Mouse (Mus musculus) R1 (cell line): ENCODE measurements around the gene Mical3.

Source experiments
- DNase-seq: peaks from one replicate; pipeline ENCODE4 v3.0.0-alpha.2; 2018; ENCODE audit warnings: low read depth, low spot score

Mical3 gene

GRCm38 (mm10) chr6:121145906-121146305 is 15.1 kb upstream of the Mical3 start:
- DNase-seq = no peak

GRCm38 (mm10) chr6:121145010-121145604 is 14.3 kb upstream of the Mical3 start:
- DNase-seq = peak; percentile 35

DNA sequence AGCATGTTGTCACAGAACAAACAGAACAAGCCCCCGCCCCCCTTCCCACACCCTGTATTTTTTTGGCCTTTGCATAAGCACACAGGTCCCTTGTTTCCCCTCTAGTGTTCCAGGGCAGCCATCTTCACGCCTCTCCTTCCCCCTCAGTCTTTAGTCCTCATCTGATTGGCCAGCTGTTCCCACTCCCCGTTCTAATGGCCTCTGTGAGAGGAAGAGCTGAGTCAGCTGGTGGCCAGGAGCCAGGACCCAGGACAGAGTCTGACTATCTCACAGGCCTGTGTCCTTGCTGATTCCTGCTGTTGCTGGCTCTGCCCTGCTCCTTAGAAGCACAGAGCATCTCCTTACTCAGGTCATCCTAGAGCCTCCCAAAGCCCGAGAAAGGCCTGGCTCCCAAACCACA is 13.3 kb upstream of the Mical3 start:
- peak; percentile 47 for DNase-seq

DNA sequence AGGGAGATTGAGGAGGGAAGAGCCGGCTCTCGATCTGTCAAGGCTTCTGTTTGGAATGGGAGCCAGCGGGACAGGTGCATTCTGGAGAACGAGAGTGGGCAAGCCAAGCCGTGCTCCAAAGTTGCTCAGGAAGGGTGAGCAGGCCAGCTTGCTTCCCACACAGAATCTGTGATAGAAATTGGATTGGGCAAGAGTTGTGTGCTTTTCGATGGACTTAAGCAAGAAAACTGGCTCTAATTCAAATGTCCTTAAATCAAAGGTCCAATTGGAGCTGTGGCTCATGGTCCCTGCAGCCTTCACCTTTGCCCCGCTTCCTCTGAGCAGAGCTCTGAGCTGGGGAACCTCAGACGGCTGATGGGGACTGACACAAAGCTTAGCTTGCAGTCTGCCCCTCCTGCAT is 12.6 kb upstream of the Mical3 start:
- no peak for DNase-seq

DNA sequence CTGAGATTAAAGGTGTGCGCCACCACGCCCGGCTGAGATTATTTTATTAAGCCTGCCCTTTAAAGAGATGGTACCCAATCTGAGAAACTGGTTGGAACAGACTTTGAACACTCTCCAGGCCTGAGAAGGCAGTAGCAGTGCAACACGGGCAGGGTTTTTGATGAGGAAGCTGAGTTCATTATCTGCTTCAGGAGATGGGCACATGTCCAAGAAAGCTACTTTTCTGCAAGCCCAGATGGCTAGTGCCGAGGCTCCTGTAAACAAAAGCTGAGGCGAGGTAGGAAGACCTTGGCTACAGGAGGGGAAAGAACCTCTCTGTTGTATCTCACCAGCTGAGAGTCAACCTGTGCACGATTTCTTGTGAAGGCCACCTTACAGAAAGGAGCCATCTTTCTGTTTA is 11.5 kb upstream of the Mical3 start:
- no peak for DNase-seq

GRCm38 (mm10) chr6:121139271-121139670 is 8.5 kb upstream of the Mical3 start:
- no peak for DNase-seq

DNA sequence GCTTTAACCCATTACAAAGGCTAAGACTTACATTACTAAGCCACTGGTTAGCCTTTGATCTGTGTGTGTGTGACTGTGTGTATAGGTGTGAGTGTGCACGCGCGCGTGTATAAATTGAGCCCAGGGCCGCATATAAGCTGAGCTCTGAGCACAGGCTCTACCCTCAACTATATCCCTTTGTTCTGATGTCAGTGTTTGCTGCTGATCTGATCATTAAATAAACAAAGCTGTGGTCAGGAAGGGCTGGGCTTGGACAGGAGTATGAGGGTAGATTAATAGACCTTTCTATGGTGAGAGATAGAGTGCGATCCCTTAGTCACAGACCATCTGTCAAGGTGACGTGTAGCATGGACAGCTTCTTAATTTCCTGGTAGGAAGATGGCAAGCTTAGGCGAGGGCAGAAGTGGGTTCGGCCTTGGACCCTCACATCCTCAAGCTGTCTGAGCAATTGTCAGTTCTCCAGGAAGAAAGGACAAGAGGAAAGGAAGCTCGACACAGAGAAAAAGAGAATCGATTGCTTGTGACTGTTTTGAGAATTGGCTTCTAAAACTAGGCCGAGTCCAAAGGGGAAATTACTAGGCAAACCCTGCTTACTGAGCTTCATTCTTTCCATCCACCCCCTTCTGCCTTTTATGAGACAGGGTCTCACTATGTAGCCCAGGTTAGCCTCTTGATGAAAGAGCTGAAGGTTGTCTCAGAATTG is 7.7 kb upstream of the Mical3 start:
- DNase-seq = no peak

GRCm38 (mm10) chr6:121137222-121137621 is 6.4 kb upstream of the Mical3 start:
- DNase-seq = peak; percentile 76

GRCm38 (mm10) chr6:121134884-121135283 is 4.1 kb upstream of the Mical3 start:
- no peak for DNase-seq

GRCm38 (mm10) chr6:121134249-121134648 is 3.5 kb upstream of the Mical3 start:
- no peak for DNase-seq

GRCm38 (mm10) chr6:121130039-121130705 is 627 bp downstream of the Mical3 start:
- DNase-seq = peak; percentile 89

- no peak for DNase-seq
These were observed 1.3 kb downstream of the Mical3 start for GRCm38 (mm10) chr6:121129506-121129905.

DNA sequence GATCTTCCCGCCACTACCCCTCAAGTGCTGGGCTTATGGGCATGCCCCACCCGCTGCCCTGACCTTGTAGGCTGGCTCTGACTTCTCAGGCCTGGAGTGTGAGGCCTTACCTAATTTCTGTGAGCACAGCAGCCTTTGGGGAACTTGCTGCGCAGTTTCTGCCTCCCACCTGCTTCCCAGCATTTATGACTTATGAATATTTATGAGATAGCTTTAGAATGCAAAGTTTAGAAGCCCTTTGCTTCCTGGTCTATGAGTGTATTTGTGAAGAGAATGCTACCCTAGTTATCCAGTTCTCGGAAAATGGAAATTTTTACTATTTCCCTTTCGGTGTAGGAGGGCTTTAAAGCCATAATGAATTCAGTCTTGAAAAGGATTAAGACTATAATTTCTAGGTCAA is 2.1 kb downstream of the Mical3 start:
- DNase-seq = no peak

GRCm38 (mm10) chr6:121127726-121128125 is 3.1 kb downstream of the Mical3 start:
- no peak for DNase-seq

- DNase-seq = no peak
These were observed 4.6 kb downstream of the Mical3 start for GRCm38 (mm10) chr6:121126202-121126601.

GRCm38 (mm10) chr6:121122739-121123241 is 8.0 kb downstream of the Mical3 start:
- no peak for DNase-seq

- DNase-seq = no peak
These were observed 10.0 kb downstream of the Mical3 start for GRCm38 (mm10) chr6:121120776-121121175.

GRCm38 (mm10) chr6:121117971-121118755 is 12.6 kb downstream of the Mical3 start:
- DNase-seq = no peak

DNA sequence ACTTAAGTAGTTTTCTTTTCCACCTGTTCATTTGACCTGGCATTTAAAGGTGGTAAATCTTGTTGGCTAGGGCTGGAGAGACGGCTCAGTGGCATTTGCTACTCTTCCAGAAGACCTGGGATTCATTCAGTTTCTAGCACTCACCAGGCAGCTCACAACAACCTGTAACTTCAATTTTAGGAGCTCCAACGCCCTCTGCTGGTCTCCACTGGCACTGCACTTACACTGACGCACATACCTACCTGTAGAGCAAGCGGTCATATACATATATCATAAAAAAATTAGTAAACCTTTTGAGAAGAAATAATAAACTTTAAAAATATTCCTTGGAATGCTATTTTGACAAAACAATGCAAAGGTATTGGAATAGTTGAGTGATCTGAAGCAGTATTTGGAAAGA is 13.7 kb downstream of the Mical3 start:
- peak; percentile 76 for DNase-seq

- no peak for DNase-seq
These were observed 14.4 kb downstream of the Mical3 start for GRCm38 (mm10) chr6:121116434-121116833.

- DNase-seq = no peak
These were observed 19.2 kb downstream of the Mical3 start for GRCm38 (mm10) chr6:121111448-121112055.
